Mouse (Mus musculus): ENCODE measurements around the gene Rora. TPM values are rescaled to one million over a fixed set of nuclear protein-coding genes. Genes with fewer than 3 reads are reported as not detected.
A peak's percentile ranks its signal among the peaks of the same experiment; 100 is the strongest.

Rora gene
- polyA plus RNA-seq, 1 experiment from 2014 or later, result 4.4 TPM

GRCm38 (mm10) chr9:69285011-69285410 is 631.4 kb downstream of the Rora start:
- no peaks in the 10 kb centered on the region for H3K27me3 ChIP-seq (replicated peaks; ENCODE audit: control insufficient read depth, insufficient read depth, low read length)
- no peak overlapping the region for H3K9ac ChIP-seq (ENCODE audit: low read length)
- ATAC-seq (replicated peaks; ENCODE audit: low FRiP score, low TSS enrichment, low read depth), result no peak
- H3K9me3 ChIP-seq (ENCODE audit: control insufficient read depth, low read length), result no peaks in the 10 kb centered on the region
- 89% methylated on average over 3 of the region's 3 CpGs for WGBS
- no peak overlapping the region for H3K4me3 ChIP-seq (ENCODE audit: low read depth, low read length)
- no peak for DNase-seq (ENCODE audit: low spot score)
- H3K4me1 ChIP-seq (replicated peaks; ENCODE audit: control insufficient read depth, insufficient read depth, low read length), result no peaks in the 10 kb centered on the region
- H3K27ac ChIP-seq (ENCODE audit: low read depth), result no peak overlapping the region
- no peak overlapping the region for H3K4me2 ChIP-seq (ENCODE audit: low read length)
- no peaks in the 10 kb centered on the region for H3K36me3 ChIP-seq (ENCODE audit: control insufficient read depth, insufficient read depth, low read length)

GRCm38 (mm10) chr9:69288113-69288512 is 634.5 kb downstream of the Rora start:
- ATAC-seq (replicated peaks; ENCODE audit: low FRiP score, low TSS enrichment, low read depth) (no peak), DNase-seq (ENCODE audit: low spot score) (no peak)
- Histone ChIP-seq H3K4me1 (replicated peaks; ENCODE audit: control insufficient read depth, insufficient read depth, low read length) (peaks cover 11% of the 10 kb centered on the region; the same call in 1 of the 2 replicates), H3K36me3 (ENCODE audit: control insufficient read depth, insufficient read depth, low read length) (no peaks in the 10 kb centered on the region), H3K9ac (ENCODE audit: low read length) (no peak overlapping the region), H3K4me2 (ENCODE audit: low read length) (no peak overlapping the region), H3K27ac (ENCODE audit: low read depth) (no peak overlapping the region), H3K4me3 (ENCODE audit: low read depth, low read length) (no peak overlapping the region), H3K27me3 (replicated peaks; ENCODE audit: control insufficient read depth, insufficient read depth, low read length) (peaks cover 25% of the 10 kb centered on the region), H3K9me3 (ENCODE audit: control insufficient read depth, low read length) (no peaks in the 10 kb centered on the region)
- 78% methylated on average over 1 of the region's 1 CpGs for WGBS

GRCm38 (mm10) chr9:69288586-69288985 is 635.0 kb downstream of the Rora start:
- H3K27ac ChIP-seq (ENCODE audit: low read depth), result no peak overlapping the region
- DNase-seq (ENCODE audit: low spot score) (no peak), ATAC-seq (replicated peaks; ENCODE audit: low FRiP score, low TSS enrichment, low read depth) (no peak)
- no peak overlapping the region for H3K4me3 ChIP-seq (ENCODE audit: low read depth, low read length)
- no peaks in the 10 kb centered on the region for H3K36me3 ChIP-seq (ENCODE audit: control insufficient read depth, insufficient read depth, low read length)
- peaks cover 11% of the 10 kb centered on the region; the same call in 1 of the 2 replicates for H3K4me1 ChIP-seq (replicated peaks; ENCODE audit: control insufficient read depth, insufficient read depth, low read length)
- 50% methylated on average over 5 of the region's 5 CpGs for WGBS
- no peak overlapping the region for H3K9ac ChIP-seq (ENCODE audit: low read length)
- no peaks in the 10 kb centered on the region for H3K9me3 ChIP-seq (ENCODE audit: control insufficient read depth, low read length)
- H3K4me2 ChIP-seq (ENCODE audit: low read length), result no peak overlapping the region
- H3K27me3 ChIP-seq (replicated peaks; ENCODE audit: control insufficient read depth, insufficient read depth, low read length), result peaks cover 29% of the 10 kb centered on the region

GRCm38 (mm10) chr9:69289056-69290017 is 635.8 kb downstream of the Rora start:
- peaks cover 11% of the 10 kb centered on the region; the same call in 1 of the 2 replicates for H3K4me1 ChIP-seq (replicated peaks; ENCODE audit: control insufficient read depth, insufficient read depth, low read length)
- peak overlapping the region; percentile 65 for H3K4me3 ChIP-seq (ENCODE audit: low read depth, low read length)
- WGBS, result under 1% methylated on average over 59 of the region's 59 CpGs
- ATAC-seq (replicated peaks; ENCODE audit: low FRiP score, low TSS enrichment, low read depth) (peak; percentile 93), DNase-seq (ENCODE audit: low spot score) (no peak)
- H3K36me3 ChIP-seq (ENCODE audit: control insufficient read depth, insufficient read depth, low read length), result no peaks in the 10 kb centered on the region
- no peak overlapping the region for H3K27ac ChIP-seq (ENCODE audit: low read depth)
- H3K9me3 ChIP-seq (ENCODE audit: control insufficient read depth, low read length), result no peaks in the 10 kb centered on the region
- H3K9ac ChIP-seq (ENCODE audit: low read length), result peak overlapping the region; percentile 58
- peak overlapping the region; percentile 99 for H3K4me2 ChIP-seq (ENCODE audit: low read length)
- peaks cover 37% of the 10 kb centered on the region for H3K27me3 ChIP-seq (replicated peaks; ENCODE audit: control insufficient read depth, insufficient read depth, low read length)

GRCm38 (mm10) chr9:69290018-69290880 is 636.7 kb downstream of the Rora start:
- peak; percentile 86 for DNase-seq (ENCODE audit: low spot score)
- H3K36me3 ChIP-seq (ENCODE audit: control insufficient read depth, insufficient read depth, low read length), result no peaks in the 10 kb centered on the region
- peak overlapping the region; percentile 99 for H3K4me2 ChIP-seq (ENCODE audit: low read length)
- ATAC-seq (replicated peaks; ENCODE audit: low FRiP score, low TSS enrichment, low read depth), result peak; percentile 41
- H3K27ac ChIP-seq (ENCODE audit: low read depth), result no peak overlapping the region
- peaks cover 39% of the 10 kb centered on the region for H3K27me3 ChIP-seq (replicated peaks; ENCODE audit: control insufficient read depth, insufficient read depth, low read length)
- H3K9ac ChIP-seq (ENCODE audit: low read length), result peak overlapping the region; percentile 58
- no peaks in the 10 kb centered on the region for H3K9me3 ChIP-seq (ENCODE audit: control insufficient read depth, low read length)
- under 1% methylated on average over 69 of the region's 73 CpGs for WGBS
- H3K4me3 ChIP-seq (ENCODE audit: low read depth, low read length), result peak overlapping the region; percentile 65
- peaks cover 11% of the 10 kb centered on the region; the same call in 1 of the 2 replicates for H3K4me1 ChIP-seq (replicated peaks; ENCODE audit: control insufficient read depth, insufficient read depth, low read length)

- 1% methylated on average over 29 of the region's 29 CpGs for WGBS
- Histone ChIP-seq H3K27ac (ENCODE audit: low read depth) (no peak overlapping the region), H3K36me3 (ENCODE audit: control insufficient read depth, insufficient read depth, low read length) (no peaks in the 10 kb centered on the region), H3K27me3 (replicated peaks; ENCODE audit: control insufficient read depth, insufficient read depth, low read length) (peaks cover 39% of the 10 kb centered on the region), H3K4me3 (ENCODE audit: low read depth, low read length) (peak overlapping the region; percentile 65), H3K9me3 (ENCODE audit: control insufficient read depth, low read length) (no peaks in the 10 kb centered on the region), H3K4me2 (ENCODE audit: low read length) (peak overlapping the region; percentile 99), H3K9ac (ENCODE audit: low read length) (peak overlapping the region; percentile 58; the same call in 1 of the 2 replicates), H3K4me1 (replicated peaks; ENCODE audit: control insufficient read depth, insufficient read depth, low read length) (peaks cover 11% of the 10 kb centered on the region; the same call in 1 of the 2 replicates)
- peak; percentile 73 for DNase-seq (ENCODE audit: low spot score)
- ATAC-seq (replicated peaks; ENCODE audit: low FRiP score, low TSS enrichment, low read depth), result no peak
Measured at GRCm38 (mm10) chr9:69290881-69291450, 637.4 kb downstream of the Rora start.

- H3K4me1 ChIP-seq (replicated peaks; ENCODE audit: control insufficient read depth, insufficient read depth, low read length), result peaks cover 11% of the 10 kb centered on the region; the same call in 1 of the 2 replicates
- no peaks in the 10 kb centered on the region for H3K9me3 ChIP-seq (ENCODE audit: control insufficient read depth, low read length)
- H3K27me3 ChIP-seq (replicated peaks; ENCODE audit: control insufficient read depth, insufficient read depth, low read length), result peaks cover 39% of the 10 kb centered on the region
- 7% methylated on average over 13 of the region's 13 CpGs for WGBS
- peak overlapping the region; percentile 65 for H3K4me3 ChIP-seq (ENCODE audit: low read depth, low read length)
- peak overlapping the region; percentile 99 for H3K4me2 ChIP-seq (ENCODE audit: low read length)
- DNase-seq (ENCODE audit: low spot score), result no peak
- ATAC-seq (replicated peaks; ENCODE audit: low FRiP score, low TSS enrichment, low read depth), result no peak
- H3K27ac ChIP-seq (ENCODE audit: low read depth), result no peak overlapping the region
- no peaks in the 10 kb centered on the region for H3K36me3 ChIP-seq (ENCODE audit: control insufficient read depth, insufficient read depth, low read length)
- no peak overlapping the region for H3K9ac ChIP-seq (ENCODE audit: low read length)
Measured at GRCm38 (mm10) chr9:69291451-69291850, 637.9 kb downstream of the Rora start.

- no peaks in the 10 kb centered on the region for H3K9me3 ChIP-seq (ENCODE audit: control insufficient read depth, low read length)
- H3K36me3 ChIP-seq (ENCODE audit: control insufficient read depth, insufficient read depth, low read length), result no peaks in the 10 kb centered on the region
- no peak overlapping the region for H3K4me3 ChIP-seq (ENCODE audit: low read depth, low read length)
- no peak for ATAC-seq (replicated peaks; ENCODE audit: low FRiP score, low TSS enrichment, low read depth)
- H3K27ac ChIP-seq (ENCODE audit: low read depth), result no peak overlapping the region
- 67% methylated on average over 5 of the region's 5 CpGs for WGBS
- peaks cover 11% of the 10 kb centered on the region; the same call in 1 of the 2 replicates for H3K4me1 ChIP-seq (replicated peaks; ENCODE audit: control insufficient read depth, insufficient read depth, low read length)
- no peak overlapping the region for H3K4me2 ChIP-seq (ENCODE audit: low read length)
- DNase-seq (ENCODE audit: low spot score), result no peak
- no peak overlapping the region for H3K9ac ChIP-seq (ENCODE audit: low read length)
- H3K27me3 ChIP-seq (replicated peaks; ENCODE audit: control insufficient read depth, insufficient read depth, low read length), result peaks cover 41% of the 10 kb centered on the region
Measured at GRCm38 (mm10) chr9:69292353-69292752, 638.8 kb downstream of the Rora start.

Data from intestine, embryonic 14.5 days (tissue).